Mouse (Mus musculus) midbrain, embryonic 14.5 days (tissue): ENCODE measurements at regions not wholly inside any gene's neighbourhood (a gene's known extent, or its start where the extent isn't known, plus 50 kb on each side); places are given as distances from the start of the nearest gene placed in this dataset.

ENCODE experiments used
- ATAC-seq: fragments of 200-750 bp; cut with Nextera tagmentation; 2 replicates; pipeline ENCODE4 v1.8.0; 2017; ENCODE audit warnings: moderate number of reproducible peaks, moderate library complexity; ENCODE audit not compliant: low FRiP score, low TSS enrichment
- DNase-seq: peaks from one replicate; pipeline ENCODE4 v3.0.0-alpha.2; 2015
- H3K27ac ChIP-seq: fragments of 300-500 bp; sonication (generic); replicated peaks from 2 replicates; pipeline ENCODE4 v1.5.1; 2014; ENCODE audit warnings: mild to moderate bottlenecking, low read depth, low read length, moderate library complexity
- H3K27me3 ChIP-seq: fragments of 300-500 bp; sonication (generic); 2 replicates; pipeline ENCODE4 v1.6.1; 2014; ENCODE audit warnings: low read length, control low read depth, mixed read lengths; ENCODE audit not compliant: control insufficient read depth, insufficient read depth
- H3K36me3 ChIP-seq: fragments of 300-500 bp; sonication (generic); 2 replicates; pipeline ENCODE4 v1.6.1; 2014; ENCODE audit warnings: low read length, control low read depth; ENCODE audit not compliant: control insufficient read depth, insufficient read depth
- H3K4me1 ChIP-seq: fragments of 300-500 bp; sonication (generic); 2 replicates; pipeline ENCODE4 v1.6.1; 2014; ENCODE audit warnings: mild to moderate bottlenecking, antibody characterized with exemption, low read length, control low read depth; ENCODE audit not compliant: control insufficient read depth, insufficient read depth
- H3K4me2 ChIP-seq: fragments of 300-500 bp; sonication (generic); 2 replicates; pipeline ENCODE4 v1.6.1; 2014; ENCODE audit warnings: mild to moderate bottlenecking, low read length, moderate library complexity
- H3K4me3 ChIP-seq: fragments of 300-500 bp; sonication (generic); replicated peaks from 2 replicates; pipeline ENCODE4 v1.5.1; 2014; ENCODE audit warnings: low read depth, low read length
- H3K9ac ChIP-seq: fragments of 300-500 bp; sonication (generic); replicated peaks from 2 replicates; pipeline ENCODE4 v1.6.1; 2014; ENCODE audit warnings: mild to moderate bottlenecking, low read length, moderate library complexity
- H3K9me3 ChIP-seq: fragments of 300-500 bp; sonication (generic); 2 replicates; pipeline ENCODE4 v1.6.1; 2016; ENCODE audit warnings: low read length, control low read depth, mixed read lengths; ENCODE audit not compliant: control insufficient read depth
- WGBS: fragments of 180-500 bp; shearing (Covaris S2); extraction: QIAGEN DNeasy Blood & Tissue Kit; methylation state at CpG from one replicate; pipeline ENCODE4 v1.1.7; 2014; 5-methylcytosine and 5-hydroxymethylcytosine counted together

GRCm38 (mm10) chr2:159994490-159994889 lies 339.5 kb downstream of the Gm826 start:
- WGBS, result 66% methylated on average over 3 of the region's 3 CpGs
- Histone ChIP-seq H3K9me3 (no peaks in the 10 kb centered on the region), H3K9ac (no peak overlapping the region), H3K4me1 (no peaks in the 10 kb centered on the region), H3K4me3 (no peak overlapping the region), H3K4me2 (no peak overlapping the region), H3K27ac (no peak overlapping the region), H3K27me3 (no peaks in the 10 kb centered on the region), H3K36me3 (no peaks in the 10 kb centered on the region)
- ATAC-seq, result no peak
- DNase-seq, result no peak

- Histone ChIP-seq H3K27me3 (no peaks in the 10 kb centered on the region), H3K9me3 (no peaks in the 10 kb centered on the region), H3K4me3 (no peak overlapping the region), H3K9ac (no peak overlapping the region), H3K36me3 (no peaks in the 10 kb centered on the region), H3K27ac (no peak overlapping the region), H3K4me1 (no peaks in the 10 kb centered on the region), H3K4me2 (no peak overlapping the region)
- ATAC-seq (no peak), DNase-seq (peak; percentile 12)
- 81% methylated on average over 7 of the region's 7 CpGs for WGBS
Measured at GRCm38 (mm10) chr2:159986719-159987118, 347.2 kb downstream of the Gm826 start.

GRCm38 (mm10) chr2:159981694-159982093 lies 352.3 kb downstream of the Gm826 start:
- Histone ChIP-seq H3K4me3 (no peak overlapping the region), H3K9ac (no peak overlapping the region), H3K27ac (no peak overlapping the region), H3K4me2 (no peak overlapping the region), H3K27me3 (no peaks in the 10 kb centered on the region), H3K9me3 (no peaks in the 10 kb centered on the region), H3K4me1 (no peaks in the 10 kb centered on the region), H3K36me3 (no peaks in the 10 kb centered on the region)
- no peak for ATAC-seq
- WGBS, result 90% methylated on average over 3 of the region's 3 CpGs
- no peak for DNase-seq

- 73% methylated on average over 1 of the region's 1 CpGs for WGBS
- ATAC-seq (no peak), DNase-seq (no peak)
- Histone ChIP-seq H3K27ac (no peak overlapping the region), H3K9me3 (no peaks in the 10 kb centered on the region), H3K4me3 (no peak overlapping the region), H3K9ac (no peak overlapping the region), H3K4me1 (no peaks in the 10 kb centered on the region), H3K27me3 (no peaks in the 10 kb centered on the region), H3K4me2 (no peak overlapping the region), H3K36me3 (no peaks in the 10 kb centered on the region)
Measured at GRCm38 (mm10) chr2:159950369-159950768, 383.6 kb downstream of the Gm826 start.

- H3K27me3 ChIP-seq, result no peaks in the 10 kb centered on the region
- DNase-seq (no peak), ATAC-seq (no peak)
- H3K9ac ChIP-seq, result no peak overlapping the region
- 93% methylated on average over 4 of the region's 4 CpGs for WGBS
- H3K27ac ChIP-seq, result no peak overlapping the region
- H3K4me1 ChIP-seq, result no peaks in the 10 kb centered on the region
- H3K9me3 ChIP-seq, result no peaks in the 10 kb centered on the region
- no peak overlapping the region for H3K4me2 ChIP-seq
- H3K4me3 ChIP-seq, result no peak overlapping the region
- H3K36me3 ChIP-seq, result no peaks in the 10 kb centered on the region
Measured at GRCm38 (mm10) chr2:159949046-159949445, 384.9 kb downstream of the Gm826 start.

GRCm38 (mm10) chr2:159930744-159931143 lies 403.2 kb downstream of the Gm826 start:
- Histone ChIP-seq H3K4me3 (no peak overlapping the region), H3K27ac (no peak overlapping the region), H3K36me3 (no peaks in the 10 kb centered on the region), H3K27me3 (no peaks in the 10 kb centered on the region), H3K4me2 (no peak overlapping the region), H3K9ac (no peak overlapping the region), H3K4me1 (no peaks in the 10 kb centered on the region), H3K9me3 (no peaks in the 10 kb centered on the region)
- ATAC-seq, result no peak
- WGBS, result 94% methylated on average over 2 of the region's 2 CpGs
- no peak for DNase-seq

GRCm38 (mm10) chr2:159889701-159890100 lies 444.3 kb downstream of the Gm826 start:
- no peak overlapping the region for H3K9ac ChIP-seq
- H3K4me3 ChIP-seq, result no peak overlapping the region
- H3K27ac ChIP-seq, result no peak overlapping the region
- no peaks in the 10 kb centered on the region for H3K9me3 ChIP-seq
- H3K4me2 ChIP-seq, result no peak overlapping the region
- DNase-seq, result no peak
- no peaks in the 10 kb centered on the region for H3K4me1 ChIP-seq
- ATAC-seq, result no peak
- no peaks in the 10 kb centered on the region for H3K27me3 ChIP-seq
- H3K36me3 ChIP-seq, result no peaks in the 10 kb centered on the region
- WGBS, result 88% methylated on average over 2 of the region's 2 CpGs

- Histone ChIP-seq H3K4me2 (no peak overlapping the region), H3K36me3 (no peaks in the 10 kb centered on the region), H3K27ac (no peak overlapping the region), H3K4me3 (no peak overlapping the region), H3K4me1 (no peaks in the 10 kb centered on the region), H3K9ac (no peak overlapping the region), H3K9me3 (no peaks in the 10 kb centered on the region), H3K27me3 (no peaks in the 10 kb centered on the region)
- DNase-seq (peak; percentile 11), ATAC-seq (no peak)
- WGBS, result 89% methylated on average over 6 of the region's 6 CpGs
Measured at GRCm38 (mm10) chr2:159884773-159885459, 449.0 kb downstream of the Gm826 start.

GRCm38 (mm10) chr2:159866981-159867380 lies 467.0 kb downstream of the Gm826 start:
- Histone ChIP-seq H3K27me3 (no peaks in the 10 kb centered on the region), H3K36me3 (no peaks in the 10 kb centered on the region), H3K4me3 (no peak overlapping the region), H3K27ac (no peak overlapping the region), H3K4me1 (no peaks in the 10 kb centered on the region), H3K9ac (no peak overlapping the region), H3K4me2 (no peak overlapping the region), H3K9me3 (no peaks in the 10 kb centered on the region)
- no peak for DNase-seq
- no peak for ATAC-seq
- WGBS, result 73% methylated on average over 2 of the region's 2 CpGs
